In genomic region chr7:114671405-114671804, GRCm38 (mm10) we compare ENCODE assay signal across 18 mouse cellular contexts. TPM values are rescaled to one million over a fixed set of nuclear protein-coding genes. Genes with fewer than 3 reads are reported as not detected.
"Had no signal": no experiment of that assay in that cellular context is flagged by ENCODE, and none has a peak within 500 bp of the region (broad histone marks: within the 10 kb centered on the region; RNA-seq: fewer than 3 reads in every experiment).

No protein-coding gene starts in this region.

- H3K36me3 ChIP-seq: kidney, embryonic 15.5 days; limb, embryonic 10.5 days; midbrain, embryonic 12.5 days had no signal

- H3K9me3 ChIP-seq: kidney, embryonic 15.5 days; limb, embryonic 10.5 days; midbrain, embryonic 12.5 days had no signal

- H3K4me1 ChIP-seq: kidney, embryonic 15.5 days; limb, embryonic 10.5 days; midbrain, embryonic 12.5 days had no signal

- H3K27me3 ChIP-seq: kidney, embryonic 15.5 days; midbrain, embryonic 12.5 days had no signal

- H3K27ac ChIP-seq: kidney, embryonic 15.5 days; left cerebral cortex, adult 2 months; limb, embryonic 10.5 days; midbrain, embryonic 12.5 days; stomach, postnatal 0 days had no signal

- DNase-seq: kidney, postnatal 14 days; lung, embryonic 14.5 days; lung, postnatal 10 days; lung, postnatal 4 days; right cerebral cortex, adult 18-20 months; right cerebral cortex, postnatal 25 days; thymus, adult 18-20 months; thymus, postnatal 14 days had no signal

- H3K4me2 ChIP-seq: kidney, embryonic 15.5 days; liver, embryonic 11.5 days; lung, embryonic 14.5 days; midbrain, embryonic 12.5 days had no signal

- H3K4me3 ChIP-seq: kidney, embryonic 15.5 days; left cerebral cortex, adult 2 months; limb, embryonic 10.5 days; midbrain, embryonic 12.5 days had no signal

- H3K9ac ChIP-seq: kidney, embryonic 15.5 days; lung, embryonic 14.5 days; midbrain, embryonic 12.5 days had no signal

RNA-seq across cellular contexts. Expression of gene Calca, which starts 35.2 kb away (rescaled TPM):
- total RNA-seq: megakaryocyte-erythroid progenitor cell, adult 5-6 weeks had no signal
- polyA plus RNA-seq: large intestine, adult 2 months; limb, embryonic 10.5 days; small intestine, adult 2 months had no signal

RNA-seq across cellular contexts. Expression of gene Calcb, which starts 47.0 kb away (rescaled TPM):
- total RNA-seq: left cerebral cortex, adult 2 months; megakaryocyte-erythroid progenitor cell, adult 5-6 weeks had no signal
- polyA plus RNA-seq: limb, embryonic 10.5 days; liver, embryonic 11.5 days; liver, embryonic 16.5 days had no signal
